Mouse (Mus musculus) heart, adult 2 months (tissue): ENCODE measurements around the gene Aldh3a2.

ENCODE experiments used
- CTCF ChIP-seq: fragments of 200-600 bp; IDR thresholded peaks from 2 replicates; pipeline ENCODE4 v1.8.1; 2022; ENCODE audit warnings: antibody characterized with exemption, mild to moderate bottlenecking, moderate library complexity
- EP300 ChIP-seq: fragments of 200-500 bp; IDR thresholded peaks from 2 replicates; pipeline ENCODE4 v1.6.1; 2011; ENCODE audit warnings: low read depth, low read length, control low read depth; ENCODE audit not compliant: insufficient read depth
- POLR2A ChIP-seq: fragments of 200-500 bp; IDR thresholded peaks from 2 replicates; pipeline ENCODE4 v1.6.1; 2011; ENCODE audit warnings: mild to moderate bottlenecking, low read depth, low read length, control low read depth; ENCODE audit not compliant: insufficient read depth

DNA sequence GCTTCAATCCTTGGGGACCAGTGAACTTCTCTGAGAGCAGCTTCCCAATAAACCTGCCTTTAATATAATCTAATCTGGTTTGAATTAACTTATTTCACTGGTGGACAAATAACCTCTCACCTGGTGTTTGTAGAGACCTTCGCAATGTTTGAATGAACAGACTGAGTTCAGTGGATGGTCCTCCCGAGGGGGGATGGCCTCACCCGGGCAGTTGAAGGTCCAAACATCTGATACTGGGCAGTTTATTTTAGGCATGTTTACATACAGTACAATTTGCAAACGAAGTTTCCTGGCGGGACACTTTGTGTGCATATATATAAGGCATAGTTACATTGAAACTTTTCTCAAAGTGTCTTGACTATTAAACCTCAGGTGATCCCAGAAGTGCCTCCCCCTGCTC is 33.1 kb downstream of the Aldh3a2 start:
- TF ChIP-seq CTCF (no peak), EP300 (no peak), POLR2A (no peak)
